41 mouse cellular contexts compared by ENCODE assay signal in the genomic region with DNA sequence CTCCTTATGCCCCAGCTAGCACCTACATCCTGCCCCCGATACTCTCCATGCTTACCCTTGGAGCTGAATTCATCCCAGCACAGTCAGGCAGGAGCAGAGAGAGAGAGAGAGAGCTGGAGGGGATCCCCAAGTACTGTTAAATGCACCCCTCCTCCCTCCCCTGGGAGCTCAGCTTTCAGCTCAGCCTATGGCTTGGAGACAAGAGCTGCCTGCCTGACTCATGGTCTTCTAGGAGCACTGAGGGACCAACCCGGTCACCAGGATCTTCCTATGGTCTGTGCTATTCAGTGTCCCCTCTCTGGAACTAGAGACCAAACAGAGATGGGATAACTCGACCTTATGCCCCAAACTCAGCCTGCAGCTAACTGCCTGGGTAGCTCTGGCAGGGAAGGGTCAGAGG. TPM values are rescaled to one million over a fixed set of nuclear protein-coding genes. Genes with fewer than 3 reads are reported as not detected.
"Had no signal": no experiment of that assay in that cellular context is flagged by ENCODE, and none has a peak within 500 bp of the region (broad histone marks: within the 10 kb centered on the region; RNA-seq: fewer than 3 reads in every experiment).

Gene Olfr545 (minus strand): TSS at position 101 of the 400 bp plus-strand sequence.

- H3K27me3 ChIP-seq: hindbrain, embryonic 13.5 days; hindbrain, embryonic 15.5 days; kidney, embryonic 15.5 days; limb, embryonic 13.5 days; limb, embryonic 15.5 days; liver, embryonic 12.5 days had no signal

- ATAC-seq: hindbrain, postnatal 0 days; intestine, embryonic 16.5 days; liver, embryonic 12.5 days had no signal

- H3K4me1 ChIP-seq: heart, embryonic 10.5 days; heart, embryonic 12.5 days; hindbrain, embryonic 13.5 days; hindbrain, embryonic 15.5 days; kidney, embryonic 15.5 days; limb, embryonic 13.5 days; limb, embryonic 15.5 days; liver, embryonic 12.5 days had no signal

- H3K4me2 ChIP-seq: heart, embryonic 12.5 days; hindbrain, embryonic 13.5 days; hindbrain, embryonic 15.5 days; kidney, embryonic 15.5 days; limb, embryonic 13.5 days; limb, embryonic 15.5 days; liver, embryonic 12.5 days had no signal

- H3K9me3 ChIP-seq: heart, embryonic 10.5 days; heart, embryonic 12.5 days; hindbrain, embryonic 13.5 days; hindbrain, embryonic 15.5 days; kidney, embryonic 15.5 days; limb, embryonic 13.5 days; limb, embryonic 15.5 days; liver, embryonic 12.5 days had no signal

- H3K9ac ChIP-seq: heart, embryonic 12.5 days; hindbrain, embryonic 13.5 days; hindbrain, embryonic 15.5 days; kidney, embryonic 15.5 days; limb, embryonic 13.5 days; limb, embryonic 15.5 days; liver, embryonic 12.5 days had no signal

- H3K27ac ChIP-seq: heart, embryonic 10.5 days; hindbrain, embryonic 13.5 days; hindbrain, embryonic 15.5 days; hindbrain, postnatal 0 days; kidney, embryonic 15.5 days; kidney, postnatal 0 days; limb, embryonic 13.5 days; limb, embryonic 15.5 days; liver, embryonic 12.5 days had no signal

- H3K4me3 ChIP-seq: heart, embryonic 10.5 days; heart, embryonic 12.5 days; hindbrain, embryonic 13.5 days; hindbrain, embryonic 15.5 days; kidney, embryonic 15.5 days; limb, embryonic 13.5 days; limb, embryonic 15.5 days; liver, embryonic 12.5 days had no signal

- H3K36me3 ChIP-seq: heart, embryonic 10.5 days; heart, embryonic 12.5 days; hindbrain, embryonic 13.5 days; hindbrain, embryonic 15.5 days; kidney, embryonic 15.5 days; limb, embryonic 13.5 days; limb, embryonic 15.5 days; liver, embryonic 12.5 days had no signal

- DNase-seq: gastrocnemius, postnatal 14 days; gastrocnemius, postnatal 36 days; heart, adult 18-20 months; heart, postnatal 10 days; kidney, adult 11 months; kidney, adult 2 months; kidney, adult 9 months; kidney, postnatal 14 days; kidney, postnatal 36 days; layer of hippocampus, adult 9-11 months; layer of hippocampus, postnatal 36 days; left cerebral cortex, postnatal 4 days had no signal

RNA-seq across cellular contexts. Expression of gene Olfr545, which starts in this region (rescaled TPM):
- total RNA-seq: gastrocnemius, adult 18-20 months; gastrocnemius, adult 8-10 months; gastrocnemius, postnatal 14 days; gastrocnemius, postnatal 36 days; heart, adult 18-20 months; heart, adult 8-10 months; heart, postnatal 10 days; heart, postnatal 25 days; hematopoietic stem cell, adult 5-6 weeks; hindbrain, postnatal 0 days; layer of hippocampus, adult 18-20 months; layer of hippocampus, adult 8-10 months; layer of hippocampus, postnatal 14 days; layer of hippocampus, postnatal 36 days; left cerebral cortex, adult 18-20 months; left cerebral cortex, adult 8-10 months; left cerebral cortex, postnatal 10 days; left cerebral cortex, postnatal 25 days; left cerebral cortex, postnatal 4 days; liver, adult 2 months had no signal
- polyA plus RNA-seq: gonadal fat pad, adult 2 months; heart, embryonic 10.5 days; heart, embryonic 12.5 days; heart, embryonic 14.5 days; heart, embryonic 16.5 days; hindbrain, embryonic 11.5 days; intestine, embryonic 16.5 days; kidney, adult 2 months; kidney, postnatal 0 days; large intestine, adult 2 months; limb, embryonic 13.5 days; liver, adult 2 months; liver, embryonic 12.5 days had no signal
